Mouse (Mus musculus) kidney, postnatal 0 days (tissue): ENCODE measurements around the gene Zfc3h1. TPM values are rescaled to one million over a fixed set of nuclear protein-coding genes. Genes with fewer than 3 reads are reported as not detected.

ENCODE experiments used
- ATAC-seq: fragments of 200-750 bp; cut with Nextera tagmentation; replicated peaks from 2 replicates; pipeline ENCODE4 v1.8.0; 2017; ENCODE audit warnings: low read depth, moderate number of reproducible peaks, moderate TSS enrichment, moderate library complexity; ENCODE audit not compliant: low FRiP score
- DNase-seq: peaks from one replicate; pipeline ENCODE4 v3.0.0-alpha.2; 2016; ENCODE audit warnings: low spot score
- H3K27ac ChIP-seq: fragments of 300-500 bp; sonication (generic); 2 replicates; pipeline ENCODE4 v1.5.1; 2014; ENCODE audit warnings: mild to moderate bottlenecking
- H3K27me3 ChIP-seq: fragments of 300-500 bp; sonication (generic); 2 replicates; pipeline ENCODE4 v1.6.1; 2014; ENCODE audit warnings: low read length, mixed read lengths; ENCODE audit not compliant: insufficient read depth
- H3K36me3 ChIP-seq: fragments of 300-500 bp; sonication (generic); 2 replicates; pipeline ENCODE4 v1.6.1; 2014; ENCODE audit warnings: low read length, mixed read lengths; ENCODE audit not compliant: insufficient read depth
- H3K4me1 ChIP-seq: fragments of 300-500 bp; sonication (generic); replicated peaks from 2 replicates; pipeline ENCODE4 v1.6.1; 2014; ENCODE audit warnings: antibody characterized with exemption, low read length, mixed read lengths; ENCODE audit not compliant: insufficient read depth
- H3K4me2 ChIP-seq: fragments of 300-500 bp; sonication (generic); 2 replicates; pipeline ENCODE4 v1.6.1; 2014; ENCODE audit warnings: mild to moderate bottlenecking, low read length, moderate library complexity, mixed read lengths
- H3K4me3 ChIP-seq: fragments of 300-500 bp; sonication (generic); replicated peaks from 2 replicates; pipeline ENCODE4 v1.5.1; 2014; ENCODE audit warnings: low read depth, low read length
- H3K9ac ChIP-seq: fragments of 300-500 bp; sonication (generic); 2 replicates; pipeline ENCODE4 v1.6.1; 2014; ENCODE audit warnings: low read depth, low read length
- H3K9me3 ChIP-seq: fragments of 300-500 bp; sonication (generic); replicated peaks from 2 replicates; pipeline ENCODE4 v1.6.1; 2016; ENCODE audit warnings: low read length, inconsistent platforms, mixed read lengths
- CTCF ChIP-seq: IDR thresholded peaks from 2 replicates; pipeline ENCODE4 v1.5.1; 2016; ENCODE audit warnings: antibody characterized with exemption, low read depth, mild to moderate bottlenecking, moderate library complexity
- WGBS: fragments of 180-500 bp; shearing (Covaris S2); extraction: QIAGEN DNeasy Blood & Tissue Kit; methylation state at CpG from one replicate; pipeline ENCODE4 v1.1.7; 2014; 5-methylcytosine and 5-hydroxymethylcytosine counted together
- polyA plus RNA-seq: library from polyadenylated mRNA; unstranded; fragments of >200 nt; fragmentation: Nextera tagmentation; extraction: Ambion mirVana; gene quantifications from 2 replicates; pipeline ENCODE4 v1.2.1, GENCODE M21; 2015

The Zfc3h1 gene
- polyA plus RNA-seq, 1 experiment from 2014 or later, result 14.5 TPM

DNA sequence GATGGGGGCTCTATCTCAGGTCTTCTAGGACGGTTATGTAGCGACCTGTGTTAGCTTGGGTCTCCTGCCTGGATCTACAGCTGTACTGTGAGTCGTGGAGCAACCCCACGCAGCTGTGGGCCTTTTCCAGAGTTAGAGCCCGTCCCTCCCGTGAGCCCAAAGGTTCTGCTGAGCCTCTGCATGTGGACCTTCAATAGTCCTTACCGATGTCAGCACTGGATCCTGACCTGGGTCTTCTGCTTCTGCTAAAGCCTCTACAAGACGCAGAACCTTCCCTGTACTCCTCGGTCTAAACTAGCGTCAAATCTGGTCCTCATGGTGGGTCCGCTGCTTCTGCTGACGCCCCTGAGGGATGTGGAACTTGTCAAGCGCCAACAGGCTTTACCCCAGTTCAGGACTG is 63.9 kb downstream of the Zfc3h1 start:
- DNase-seq (no peak), ATAC-seq (no peak)
- Histone ChIP-seq H3K36me3 (no peaks in the 10 kb centered on the region), H3K27ac (no peak overlapping the region), H3K4me2 (no peak overlapping the region), H3K27me3 (no peaks in the 10 kb centered on the region), H3K4me1 (no peaks in the 10 kb centered on the region), H3K9me3 (no peaks in the 10 kb centered on the region), H3K9ac (no peak overlapping the region), H3K4me3 (no peak overlapping the region)
- no peak for TF ChIP-seq CTCF
- 85% methylated on average over 13 of the region's 13 CpGs for WGBS

- Histone ChIP-seq H3K36me3 (no peaks in the 10 kb centered on the region), H3K9me3 (no peaks in the 10 kb centered on the region), H3K4me1 (no peaks in the 10 kb centered on the region; the same call in 1 of the 2 replicates), H3K9ac (no peak overlapping the region), H3K4me2 (no peak overlapping the region), H3K27ac (0 out of 2 replicates have a peak overlapping the region, but pooled peaks have one; percentile 47), H3K27me3 (no peaks in the 10 kb centered on the region), H3K4me3 (no peak overlapping the region)
- ATAC-seq (peak; percentile 49), DNase-seq (peak; percentile 62)
- TF ChIP-seq CTCF, result no peak
- 15% methylated on average over 6 of the region's 6 CpGs for WGBS
Observed at GRCm38 (mm10) chr10:115457368-115458021, 72.7 kb downstream of the Zfc3h1 start.

DNA sequence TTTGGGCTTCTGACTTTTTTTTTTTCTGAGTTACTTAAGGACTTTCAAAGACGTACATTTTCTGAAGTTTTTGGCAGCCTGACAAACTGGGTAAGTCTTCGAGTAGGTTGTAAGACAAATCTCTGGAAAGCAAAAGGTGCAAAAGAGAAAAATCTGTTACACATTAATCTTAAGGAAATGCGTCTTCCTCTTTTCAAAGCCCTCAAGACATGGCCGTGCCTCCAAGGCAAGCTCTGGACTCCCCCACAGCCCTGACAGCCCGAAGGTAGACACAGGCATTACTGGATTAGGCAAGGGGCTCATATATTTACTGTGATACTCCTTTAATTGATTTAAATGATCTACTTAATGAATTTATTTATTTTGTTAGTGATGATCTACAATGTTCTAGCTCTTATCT is 77.9 kb downstream of the Zfc3h1 start:
- Histone ChIP-seq H3K4me2 (no peak overlapping the region), H3K9ac (no peak overlapping the region), H3K4me3 (no peak overlapping the region), H3K4me1 (no peaks in the 10 kb centered on the region; the same call in 1 of the 2 replicates), H3K9me3 (no peaks in the 10 kb centered on the region), H3K36me3 (no peaks in the 10 kb centered on the region), H3K27me3 (no peaks in the 10 kb centered on the region), H3K27ac (no peak overlapping the region)
- 25% methylated on average over 5 of the region's 5 CpGs for WGBS
- TF ChIP-seq CTCF, result no peak
- DNase-seq (no peak), ATAC-seq (no peak)

DNA sequence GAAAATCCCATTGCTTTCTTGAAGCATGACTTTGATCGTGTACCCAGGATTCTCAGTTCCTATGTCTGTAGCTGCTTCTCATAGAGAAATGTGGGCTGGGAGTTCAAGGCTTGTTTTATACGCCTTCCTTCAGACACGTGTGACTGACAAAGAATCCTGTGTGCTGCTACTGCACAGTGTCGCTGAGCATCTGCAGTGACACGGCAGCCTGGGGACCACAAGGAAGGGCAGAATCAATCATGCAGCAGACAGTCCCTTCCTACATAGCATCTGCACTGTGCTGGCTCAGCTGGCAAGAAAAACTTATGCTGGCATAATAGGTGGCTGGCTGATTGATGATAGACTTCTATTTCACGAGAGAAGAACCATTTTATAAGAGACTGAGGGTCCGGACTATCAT is 80.3 kb downstream of the Zfc3h1 start:
- H3K4me1 ChIP-seq, result no peaks in the 10 kb centered on the region
- H3K4me3 ChIP-seq, result no peak overlapping the region
- H3K9me3 ChIP-seq, result no peaks in the 10 kb centered on the region
- no peaks in the 10 kb centered on the region for H3K27me3 ChIP-seq
- H3K36me3 ChIP-seq, result no peaks in the 10 kb centered on the region
- DNase-seq, result no peak
- H3K27ac ChIP-seq, result no peak overlapping the region
- no peak for TF ChIP-seq CTCF
- WGBS, result 63% methylated on average over 7 of the region's 7 CpGs
- no peak overlapping the region for H3K4me2 ChIP-seq
- no peak for ATAC-seq
- H3K9ac ChIP-seq, result no peak overlapping the region

DNA sequence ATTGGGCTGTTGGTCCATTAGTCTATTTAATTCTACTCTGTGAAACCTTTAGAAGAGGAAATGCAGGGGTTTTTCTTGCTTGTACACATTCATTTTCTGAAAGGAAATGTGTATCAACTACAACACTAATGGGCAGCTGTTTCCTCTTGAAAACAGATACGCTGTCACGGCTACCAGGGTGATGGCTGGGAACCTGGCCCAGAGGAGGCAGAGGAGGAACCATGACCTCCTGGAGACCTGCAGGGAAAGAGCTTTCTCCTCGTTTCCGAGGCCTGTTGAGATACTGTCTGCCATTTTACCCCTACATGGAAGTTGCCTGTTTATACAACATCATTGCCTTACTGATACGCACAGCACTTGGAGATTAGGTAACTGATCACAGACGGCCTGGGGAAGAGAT is 81.0 kb downstream of the Zfc3h1 start:
- H3K9ac ChIP-seq, result no peak overlapping the region
- TF ChIP-seq CTCF, result no peak
- WGBS, result 29% methylated on average over 6 of the region's 6 CpGs
- no peak overlapping the region for H3K27ac ChIP-seq
- no peaks in the 10 kb centered on the region for H3K36me3 ChIP-seq
- H3K9me3 ChIP-seq, result no peaks in the 10 kb centered on the region
- H3K4me2 ChIP-seq, result no peak overlapping the region
- ATAC-seq (no peak), DNase-seq (peak; percentile 34)
- no peaks in the 10 kb centered on the region for H3K4me1 ChIP-seq
- H3K27me3 ChIP-seq, result no peaks in the 10 kb centered on the region
- no peak overlapping the region for H3K4me3 ChIP-seq

GRCm38 (mm10) chr10:115467985-115468384 is 83.2 kb downstream of the Zfc3h1 start:
- Histone ChIP-seq H3K9ac (no peak overlapping the region), H3K4me1 (no peaks in the 10 kb centered on the region), H3K4me2 (no peak overlapping the region), H3K9me3 (no peaks in the 10 kb centered on the region), H3K27me3 (no peaks in the 10 kb centered on the region), H3K36me3 (no peaks in the 10 kb centered on the region), H3K4me3 (no peak overlapping the region), H3K27ac (no peak overlapping the region)
- ATAC-seq (peak; percentile 81), DNase-seq (no peak)
- no peak for TF ChIP-seq CTCF
- WGBS, result 61% methylated on average over 8 of the region's 8 CpGs

- no peak overlapping the region for H3K4me2 ChIP-seq
- WGBS, result 52% methylated on average over 7 of the region's 7 CpGs
- no peaks in the 10 kb centered on the region for H3K9me3 ChIP-seq
- no peak for ATAC-seq
- no peak for TF ChIP-seq CTCF
- H3K4me3 ChIP-seq, result no peak overlapping the region
- DNase-seq, result no peak
- no peaks in the 10 kb centered on the region for H3K36me3 ChIP-seq
- no peaks in the 10 kb centered on the region for H3K4me1 ChIP-seq
- no peaks in the 10 kb centered on the region for H3K27me3 ChIP-seq
- H3K9ac ChIP-seq, result no peak overlapping the region
- H3K27ac ChIP-seq, result no peak overlapping the region
Observed at GRCm38 (mm10) chr10:115468632-115469031, 83.9 kb downstream of the Zfc3h1 start.
